Mouse (Mus musculus): ENCODE results near the gene Gm5751.
"Not testable (repeated sequence)": the region's sequence is repeated elsewhere in the genome, so short reads cannot be mapped to it uniquely, and the experiment has no call there.

Gene Gm5751

GRCm38 (mm10) chrX:8873953-8874352 lies at the start of gene Gm5751:
TSS of gene Gm5751 (plus strand) at chrX:8874253.
- DNase-seq (ENCODE audit: low spot score): not testable (repeated sequence)

GRCm38 (mm10) chrX:8832043-8832442 lies 42.0 kb upstream of the Gm5751 start:
- no peak for DNase-seq (ENCODE audit: low spot score)

- no peak for DNase-seq (ENCODE audit: low spot score)
Observed at GRCm38 (mm10) chrX:8843694-8844093, 30.4 kb upstream of the Gm5751 start, which contains the start of gene Gm6592. TSS of gene Gm6592 (plus strand) at chrX:8843994.

GRCm38 (mm10) chrX:8852486-8852885 lies 21.6 kb upstream of the Gm5751 start:
- no peak for DNase-seq (ENCODE audit: low spot score)

- DNase-seq (ENCODE audit: low spot score): peak; percentile 9
Observed at GRCm38 (mm10) chrX:8864331-8864730, 9.7 kb upstream of the Gm5751 start.

GRCm38 (mm10) chrX:8884336-8884735 lies 10.3 kb downstream of the Gm5751 start:
- DNase-seq (ENCODE audit: low spot score): no peak

GRCm38 (mm10) chrX:8891975-8892342 lies 17.9 kb downstream of the Gm5751 start:
- DNase-seq (ENCODE audit: low spot score): no peak

- no peak for DNase-seq (ENCODE audit: low spot score)
Observed at GRCm38 (mm10) chrX:8892343-8893155, 18.5 kb downstream of the Gm5751 start, which contains the start of gene B630019K06Rik. TSS of gene B630019K06Rik (plus strand) at chrX:8892382.

- no peak for DNase-seq (ENCODE audit: low spot score)
Observed at GRCm38 (mm10) chrX:8893182-8893651, 19.2 kb downstream of the Gm5751 start.

GRCm38 (mm10) chrX:8900823-8901222 lies 26.8 kb downstream of the Gm5751 start:
- DNase-seq (ENCODE audit: low spot score): no peak

GRCm38 (mm10) chrX:8901906-8902472 lies 27.9 kb downstream of the Gm5751 start:
- no peak for DNase-seq (ENCODE audit: low spot score)

GRCm38 (mm10) chrX:8921080-8921479 lies 47.0 kb downstream of the Gm5751 start:
- no peak for DNase-seq (ENCODE audit: low spot score)

- no peak for DNase-seq (ENCODE audit: low spot score)
Observed at GRCm38 (mm10) chrX:8921813-8922607, 48.0 kb downstream of the Gm5751 start.

GRCm38 (mm10) chrX:8927308-8927707 lies 53.3 kb downstream of the Gm5751 start:
- DNase-seq (ENCODE audit: low spot score): no peak
